Mouse (Mus musculus) midbrain, postnatal 0 days (tissue): ENCODE results near the gene Snx4. TPM values are rescaled to one million over a fixed set of nuclear protein-coding genes. Genes with fewer than 3 reads are reported as not detected.

Experiments
- ATAC-seq: fragments of 200-750 bp; cut with Nextera tagmentation; 2 replicates; pipeline ENCODE4 v1.8.0; 2017; ENCODE audit warnings: moderate number of reproducible peaks, mild to moderate bottlenecking, moderate TSS enrichment, moderate library complexity; ENCODE audit not compliant: low FRiP score
- DNase-seq: peaks from one replicate; pipeline ENCODE4 v3.0.0-alpha.2; 2015; ENCODE audit warnings: low spot score
- H3K27ac ChIP-seq: fragments of 300-500 bp; sonication (generic); 2 replicates; pipeline ENCODE4 v1.5.1; 2014; ENCODE audit warnings: low read depth, mild to moderate bottlenecking, low read length, mixed read lengths
- H3K27me3 ChIP-seq: fragments of 300-500 bp; sonication (generic); 2 replicates; pipeline ENCODE4 v1.6.1; 2014; ENCODE audit warnings: low read length, control low read depth, mixed read lengths; ENCODE audit not compliant: insufficient read depth
- H3K36me3 ChIP-seq: fragments of 300-500 bp; sonication (generic); 2 replicates; pipeline ENCODE4 v1.6.1; 2014; ENCODE audit warnings: low read length, control low read depth, mixed read lengths; ENCODE audit not compliant: insufficient read depth
- H3K4me1 ChIP-seq: fragments of 300-500 bp; sonication (generic); 2 replicates; pipeline ENCODE4 v1.6.1; 2014; ENCODE audit warnings: mild to moderate bottlenecking, control low read depth, antibody characterized with exemption, low read length, mixed read lengths; ENCODE audit not compliant: insufficient read depth
- H3K4me2 ChIP-seq: fragments of 300-500 bp; sonication (generic); 2 replicates; pipeline ENCODE4 v1.6.1; 2014; ENCODE audit warnings: low read depth, mild to moderate bottlenecking, low read length, mixed read lengths; ENCODE audit not compliant: poor library complexity, severe bottlenecking
- H3K4me3 ChIP-seq: fragments of 300-500 bp; sonication (generic); 2 replicates; pipeline ENCODE4 v1.5.1; 2014; ENCODE audit warnings: low read depth, mild to moderate bottlenecking, low read length, moderate library complexity
- H3K9ac ChIP-seq: fragments of 300-500 bp; sonication (generic); replicated peaks from 2 replicates; pipeline ENCODE4 v1.6.1; 2014; ENCODE audit warnings: mild to moderate bottlenecking, low read length, moderate library complexity, mixed read lengths; ENCODE audit not compliant: poor library complexity, severe bottlenecking
- H3K9me3 ChIP-seq: fragments of 300-500 bp; sonication (generic); 2 replicates; pipeline ENCODE4 v1.6.1; 2016; ENCODE audit warnings: low read length, control low read depth
- CTCF ChIP-seq: IDR thresholded peaks from 2 replicates; pipeline ENCODE4 v1.5.1; 2016; ENCODE audit warnings: antibody characterized with exemption, mild to moderate bottlenecking
- WGBS: fragments of 180-500 bp; shearing (Covaris S2); extraction: QIAGEN DNeasy Blood & Tissue Kit; methylation state at CpG from one replicate; pipeline ENCODE4 v1.1.7; 2014; 5-methylcytosine and 5-hydroxymethylcytosine counted together
- polyA plus RNA-seq: library from polyadenylated mRNA; unstranded; fragments of >200 nt; fragmentation: Nextera tagmentation; extraction: Ambion mirVana; gene quantifications from 2 replicates; pipeline ENCODE4 v1.2.1, GENCODE M21; 2015
- total RNA-seq: library from RNA; depleted of rRNA; stranded (reverse); fragments of >200 nt; gene quantifications from 2 replicates; pipeline ENCODE4 v1.2.3, GENCODE M21; 2014; rRNA removed

Snx4 gene
- total and polyA plus RNA-seq, 2 experiments from 2014 or later: 65.8 to 111 TPM

- ATAC-seq (no peak), DNase-seq (no peak)
- WGBS: 78% methylated on average over 4 of the region's 4 CpGs
- Histone ChIP-seq H3K4me2 (no peak overlapping the region), H3K9ac (no peak overlapping the region), H3K27me3 (no peaks in the 10 kb centered on the region), H3K4me3 (no peak overlapping the region), H3K4me1 (peaks cover 4% of the 10 kb centered on the region; the same call in 1 of the 2 replicates), H3K27ac (peak overlapping the region; percentile 38; the same call in 1 of the 2 replicates), H3K36me3 (no peaks in the 10 kb centered on the region), H3K9me3 (no peaks in the 10 kb centered on the region)
- TF ChIP-seq CTCF: no peak
Observed at GRCm38 (mm10) chr16:33344875-33345274, 93.6 kb downstream of the Snx4 start.

- no peaks in the 10 kb centered on the region for H3K9me3 ChIP-seq
- peaks cover 4% of the 10 kb centered on the region; the same call in 1 of the 2 replicates for H3K4me1 ChIP-seq
- TF ChIP-seq CTCF: no peak
- no peak overlapping the region for H3K4me2 ChIP-seq
- H3K9ac ChIP-seq: no peak overlapping the region
- no peak for DNase-seq
- no peak overlapping the region for H3K4me3 ChIP-seq
- H3K27me3 ChIP-seq: no peaks in the 10 kb centered on the region
- 78% methylated on average over 3 of the region's 3 CpGs for whole genome bisulfite sequencing
- H3K27ac ChIP-seq: no peak overlapping the region
- no peaks in the 10 kb centered on the region for H3K36me3 ChIP-seq
- no peak for ATAC-seq
Observed at GRCm38 (mm10) chr16:33346376-33346775, 95.1 kb downstream of the Snx4 start.

- no peak for ATAC-seq
- Histone ChIP-seq H3K4me2 (no peak overlapping the region), H3K27me3 (no peaks in the 10 kb centered on the region), H3K36me3 (no peaks in the 10 kb centered on the region), H3K9me3 (no peaks in the 10 kb centered on the region), H3K9ac (no peak overlapping the region), H3K4me1 (peaks cover 4% of the 10 kb centered on the region; the same call in 1 of the 2 replicates), H3K27ac (no peak overlapping the region), H3K4me3 (no peak overlapping the region)
- 80% methylated on average over 5 of the region's 5 CpGs for WGBS
- no peak for DNase-seq
- no peak for TF ChIP-seq CTCF
Observed at GRCm38 (mm10) chr16:33347134-33347533, 95.9 kb downstream of the Snx4 start.

Other genes starting within 250 kb of the Snx4 start
- gene Iqcg, start 195.2 kb upstream of the Snx4 start, total RNA-seq: 2.5 and 8.3 TPM in 2 replicates
- 4.7 and 5.1 TPM in 2 replicates for gene Iqcg, start 195.2 kb upstream of the Snx4 start, polyA plus RNA-seq
- 675 and 710 TPM in 2 replicates for gene Rpl35a, start 195.0 kb upstream of the Snx4 start, total RNA-seq
- gene Rpl35a, start 195.0 kb upstream of the Snx4 start, polyA plus RNA-seq: 425 and 447 TPM in 2 replicates
- 7.6 and 19.0 TPM in 2 replicates for gene Lmln, start 188.9 kb upstream of the Snx4 start, total RNA-seq
- 1.4 and 2.4 TPM in 2 replicates for gene Lmln, start 188.9 kb upstream of the Snx4 start, polyA plus RNA-seq
- gene Osbpl11, start 66.4 kb upstream of the Snx4 start, total RNA-seq: 25.1 TPM in 2 replicates
- gene Osbpl11, start 66.4 kb upstream of the Snx4 start, polyA plus RNA-seq: 11.7 and 12.0 TPM in 2 replicates
- 29.0 and 39.4 TPM in 2 replicates for gene Zfp148, start 129.4 kb downstream of the Snx4 start, total RNA-seq
- gene Zfp148, start 129.4 kb downstream of the Snx4 start, polyA plus RNA-seq: 39.1 and 44.2 TPM in 2 replicates